Mouse (Mus musculus) heart, embryonic 11.5 days (tissue): ENCODE results near the gene Dlx4. TPM values are rescaled to one million over a fixed set of nuclear protein-coding genes. Genes with fewer than 3 reads are reported as not detected.

Experiments used
- ATAC-seq: fragments of 200-750 bp; cut with Nextera tagmentation; replicated peaks from 2 replicates; pipeline ENCODE4 v1.8.0; 2017; ENCODE audit warnings: moderate library complexity; ENCODE audit not compliant: insufficient number of reproducible peaks, low FRiP score, low TSS enrichment
- H3K27ac ChIP-seq: fragments of 300-500 bp; sonication (generic); 2 replicates; pipeline ENCODE4 v1.5.1; 2014; ENCODE audit warnings: mild to moderate bottlenecking, low read depth, low read length
- H3K27me3 ChIP-seq: fragments of 300-500 bp; sonication (generic); 2 replicates; pipeline ENCODE4 v1.6.1; 2014; ENCODE audit warnings: mild to moderate bottlenecking, low read length, mixed read lengths; ENCODE audit not compliant: control insufficient read depth, insufficient read depth
- H3K36me3 ChIP-seq: fragments of 300-500 bp; sonication (generic); 2 replicates; pipeline ENCODE4 v1.6.1; 2014; ENCODE audit warnings: mild to moderate bottlenecking, low read length, moderate library complexity, mixed read lengths; ENCODE audit not compliant: control insufficient read depth, insufficient read depth
- H3K4me1 ChIP-seq: fragments of 300-500 bp; sonication (generic); 2 replicates; pipeline ENCODE4 v1.6.1; 2014; ENCODE audit warnings: low read length; ENCODE audit not compliant: control insufficient read depth, insufficient read depth
- H3K4me2 ChIP-seq: fragments of 300-500 bp; sonication (generic); 2 replicates; pipeline ENCODE4 v1.6.1; 2014; ENCODE audit warnings: mild to moderate bottlenecking, moderate library complexity
- H3K4me3 ChIP-seq: fragments of 300-500 bp; sonication (generic); 2 replicates; pipeline ENCODE4 v1.5.1; 2014; ENCODE audit warnings: low read depth, low read length
- H3K9ac ChIP-seq: fragments of 300-500 bp; sonication (generic); 2 replicates; pipeline ENCODE4 v1.6.1; 2014; ENCODE audit warnings: mild to moderate bottlenecking, low read depth, low read length, moderate library complexity
- H3K9me3 ChIP-seq: fragments of 300-500 bp; sonication (generic); replicated peaks from 2 replicates; pipeline ENCODE4 v1.6.1; 2016; ENCODE audit warnings: low read length; ENCODE audit not compliant: control insufficient read depth
- WGBS: fragments of 180-500 bp; shearing (Covaris S2); extraction: QIAGEN DNeasy Blood & Tissue Kit; methylation state at CpG from one replicate; pipeline ENCODE4 v1.1.7; 2014; ENCODE audit not compliant: insufficient replicate concordance; 5-methylcytosine and 5-hydroxymethylcytosine counted together
- polyA plus RNA-seq: library from polyadenylated mRNA; unstranded; fragments of >200 nt; fragmentation: Nextera tagmentation; extraction: Ambion mirVana; gene quantifications from 2 replicates; pipeline ENCODE4 v1.2.1, GENCODE M21; 2014

The Dlx4 gene
- polyA plus RNA-seq, 1 experiment from 2014 or later = not detected

DNA sequence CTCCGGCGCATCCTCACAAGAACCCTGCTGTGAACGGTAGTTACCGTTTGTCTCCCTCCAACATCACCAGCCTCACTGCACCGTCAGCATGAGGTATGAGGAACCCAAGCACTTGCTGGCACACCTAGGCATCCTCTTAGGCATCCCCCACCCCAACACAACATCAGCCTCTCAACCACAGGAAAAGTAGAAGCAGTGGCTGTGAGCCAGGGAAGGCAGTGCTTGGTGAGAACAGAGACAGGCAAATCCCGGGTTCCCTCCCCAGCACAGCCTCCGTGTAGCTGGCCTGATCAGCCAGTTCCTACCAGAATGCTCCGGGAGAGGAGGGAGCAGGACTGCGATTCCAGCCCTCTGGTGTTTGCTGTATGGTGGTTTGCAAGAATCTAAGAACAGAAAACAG, 2.7 kb upstream of the Dlx4 start:
- Histone ChIP-seq H3K4me1 (peaks cover 13% of the 10 kb centered on the region), H3K27me3 (peaks cover 96% of the 10 kb centered on the region), H3K9me3 (no peaks in the 10 kb centered on the region), H3K4me2 (no peak overlapping the region), H3K4me3 (no peak overlapping the region), H3K9ac (no peak overlapping the region), H3K36me3 (no peaks in the 10 kb centered on the region), H3K27ac (no peak overlapping the region)
- ATAC-seq = no peak
- WGBS = 3% methylated on average over 9 of the region's 9 CpGs

DNA sequence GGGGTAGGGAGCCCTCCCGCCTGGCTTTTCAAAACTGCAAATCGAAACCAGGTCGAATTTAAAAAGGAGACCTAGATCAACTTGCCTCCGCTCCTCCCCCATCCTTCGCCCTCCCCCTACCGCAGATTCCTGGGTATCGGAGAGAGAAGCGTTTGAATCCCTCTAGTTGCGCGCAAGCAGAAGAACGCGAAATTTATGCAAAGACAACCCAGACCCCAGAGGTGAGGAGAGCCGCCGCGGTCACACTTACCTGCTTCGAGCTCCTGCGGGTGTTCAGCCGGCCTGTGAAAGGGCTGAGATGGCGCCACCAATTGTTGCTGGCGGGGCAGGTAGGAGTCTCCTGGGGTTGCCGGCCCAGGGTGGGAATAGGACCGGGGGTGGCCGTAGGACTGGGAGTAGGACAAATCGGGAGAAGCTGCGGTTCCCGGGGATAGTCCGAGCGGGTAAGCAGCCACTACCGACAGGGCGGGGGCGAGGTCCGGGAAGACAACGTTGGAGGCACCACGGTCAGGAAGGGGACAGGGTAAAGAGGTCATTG, 1.0 kb downstream of the Dlx4 start:
- no peaks in the 10 kb centered on the region for H3K36me3 ChIP-seq
- peak overlapping the region; percentile 93 for H3K4me2 ChIP-seq
- no peak overlapping the region for H3K9ac ChIP-seq
- H3K4me1 ChIP-seq = peaks cover 20% of the 10 kb centered on the region
- no peak overlapping the region for H3K27ac ChIP-seq
- WGBS = under 1% methylated on average over 34 of the region's 34 CpGs
- H3K4me3 ChIP-seq = peak overlapping the region; percentile 52
- H3K9me3 ChIP-seq = no peaks in the 10 kb centered on the region
- H3K27me3 ChIP-seq = peaks cover 99% of the 10 kb centered on the region
- ATAC-seq = no peak

DNA sequence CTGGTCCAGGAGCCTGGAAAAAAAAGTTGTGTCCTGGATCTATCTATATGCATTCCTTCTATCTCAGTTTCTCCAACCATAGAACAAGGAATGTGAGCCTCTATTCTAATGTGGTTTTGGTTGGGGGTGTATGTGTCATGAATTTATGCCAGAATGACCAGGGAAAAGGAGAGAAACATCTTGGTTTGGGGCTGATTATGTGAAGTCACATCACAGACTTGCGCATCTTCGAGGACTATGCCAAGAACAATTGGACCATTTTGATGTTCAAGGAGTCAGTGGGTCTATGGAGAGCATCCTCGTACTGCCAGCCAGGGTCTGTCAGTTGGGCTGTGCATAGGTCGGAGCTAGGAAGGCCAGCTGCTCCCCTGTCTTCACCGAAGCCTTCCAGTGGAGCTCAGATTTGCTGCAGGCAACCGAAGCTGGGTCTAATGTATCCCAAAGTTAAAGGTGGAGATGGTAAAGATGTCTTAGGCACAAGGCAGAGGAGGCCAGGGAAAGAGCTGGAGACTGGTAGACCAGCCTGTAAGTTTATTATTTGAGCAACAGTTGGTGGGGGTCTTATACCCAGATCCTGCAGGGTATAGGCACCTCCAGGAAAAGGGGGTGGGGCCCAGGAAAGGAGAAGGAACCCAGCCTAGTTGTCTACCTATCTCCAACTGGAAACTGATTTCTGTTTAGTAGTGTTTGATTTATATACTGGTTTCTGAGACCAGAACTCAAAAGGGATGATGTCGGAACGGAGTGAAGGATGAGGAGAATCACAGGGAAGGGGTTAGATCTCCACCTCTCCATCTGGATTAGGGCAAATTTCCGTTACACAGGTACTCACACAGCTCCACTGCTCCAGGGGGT, 1.7 kb downstream of the Dlx4 start:
- Histone ChIP-seq H3K9ac (no peak overlapping the region), H3K4me3 (peak overlapping the region; percentile 52), H3K4me1 (peaks cover 20% of the 10 kb centered on the region), H3K4me2 (peak overlapping the region; percentile 93), H3K27ac (no peak overlapping the region), H3K9me3 (no peaks in the 10 kb centered on the region), H3K27me3 (peaks cover 99% of the 10 kb centered on the region), H3K36me3 (no peaks in the 10 kb centered on the region)
- 10% methylated on average over 9 of the region's 9 CpGs for WGBS
- ATAC-seq = no peak

DNA sequence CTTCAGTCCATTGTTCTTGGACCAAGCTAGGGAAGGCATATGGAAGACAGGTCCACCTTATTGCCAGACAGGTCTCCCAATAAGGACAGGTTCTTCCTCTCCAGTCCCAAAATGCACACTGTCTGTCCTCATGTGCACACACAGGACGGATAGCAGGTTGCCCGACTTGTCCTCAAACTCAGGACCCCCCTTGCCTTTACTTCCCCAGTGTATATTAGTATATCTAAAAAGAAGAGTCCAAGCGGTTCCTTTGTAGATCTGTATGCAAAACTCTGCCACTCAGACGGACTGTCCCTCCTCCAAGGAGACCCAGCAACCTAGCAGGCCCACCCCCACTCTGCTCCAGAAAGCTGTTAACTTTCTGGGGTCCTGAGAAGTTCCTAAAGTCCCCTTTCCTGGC, 2.4 kb downstream of the Dlx4 start:
- ATAC-seq = no peak
- Histone ChIP-seq H3K27me3 (peaks cover 99% of the 10 kb centered on the region), H3K4me2 (no peak overlapping the region), H3K4me3 (no peak overlapping the region), H3K4me1 (peaks cover 20% of the 10 kb centered on the region), H3K36me3 (no peaks in the 10 kb centered on the region), H3K9ac (no peak overlapping the region), H3K27ac (no peak overlapping the region), H3K9me3 (no peaks in the 10 kb centered on the region)
- 5% methylated on average over 4 of the region's 4 CpGs for WGBS

DNA sequence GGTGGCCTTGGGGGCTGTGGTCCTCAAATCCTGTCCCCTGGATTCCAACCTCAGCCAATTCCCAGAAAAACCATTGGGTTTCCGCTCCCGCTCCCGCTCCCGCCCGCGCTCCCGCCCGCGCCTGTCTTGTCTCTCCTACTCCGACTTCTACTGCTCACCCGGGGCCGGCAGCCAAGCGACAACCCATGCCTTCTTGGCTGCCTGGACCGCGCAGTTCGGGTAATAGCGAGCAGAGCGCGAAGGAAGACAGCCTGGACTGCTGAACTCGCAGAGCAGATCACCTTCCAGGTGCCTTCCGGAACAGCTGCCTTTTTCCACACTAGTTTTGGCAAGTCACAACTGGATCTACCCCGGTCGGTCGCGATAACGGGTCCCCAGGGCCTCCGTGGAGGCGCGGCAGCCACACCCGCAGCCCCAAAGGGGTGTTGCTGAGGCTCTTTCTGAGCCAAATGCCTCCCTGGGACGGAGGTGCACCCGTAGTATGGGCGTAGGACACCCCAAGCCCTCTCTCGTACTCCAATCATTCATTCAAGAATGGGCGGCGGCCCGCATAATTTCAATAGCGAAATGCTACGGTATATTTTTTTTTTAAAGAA, 3.0 kb downstream of the Dlx4 start:
- Histone ChIP-seq H3K4me3 (peak overlapping the region; percentile 24; the same call in 1 of the 2 replicates), H3K4me2 (peak overlapping the region; percentile 41), H3K9me3 (no peaks in the 10 kb centered on the region), H3K36me3 (no peaks in the 10 kb centered on the region), H3K27me3 (peaks cover 98% of the 10 kb centered on the region), H3K9ac (no peak overlapping the region), H3K4me1 (peaks cover 20% of the 10 kb centered on the region), H3K27ac (no peak overlapping the region)
- WGBS = 5% methylated on average over 39 of the region's 39 CpGs
- ATAC-seq = no peak

DNA sequence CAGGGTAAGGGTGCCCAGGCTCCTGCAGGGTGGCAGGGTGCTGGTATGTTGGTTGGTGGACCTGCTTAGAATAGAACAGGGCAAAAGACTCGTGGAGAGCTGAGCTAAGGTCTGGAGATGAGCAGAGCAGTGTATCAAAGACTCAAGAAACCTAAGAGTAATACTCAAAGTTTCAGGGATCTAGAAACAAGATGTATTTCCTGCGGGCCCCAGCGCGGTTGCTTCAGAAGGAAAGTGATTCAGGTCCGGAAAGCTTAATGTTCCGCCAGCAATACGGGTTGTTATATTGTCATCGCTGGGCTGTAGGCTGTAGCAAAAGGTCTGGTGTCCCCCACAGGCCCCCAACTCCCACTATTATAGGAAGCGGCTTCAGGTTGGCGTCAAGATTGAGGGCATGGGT, 3.8 kb downstream of the Dlx4 start:
- ATAC-seq = no peak
- H3K4me3 ChIP-seq = no peak overlapping the region
- H3K4me1 ChIP-seq = peaks cover 20% of the 10 kb centered on the region
- no peaks in the 10 kb centered on the region for H3K36me3 ChIP-seq
- H3K4me2 ChIP-seq = no peak overlapping the region
- no peaks in the 10 kb centered on the region for H3K9me3 ChIP-seq
- no peak overlapping the region for H3K27ac ChIP-seq
- no peak overlapping the region for H3K9ac ChIP-seq
- WGBS = 16% methylated on average over 10 of the region's 10 CpGs
- peaks cover 98% of the 10 kb centered on the region for H3K27me3 ChIP-seq

DNA sequence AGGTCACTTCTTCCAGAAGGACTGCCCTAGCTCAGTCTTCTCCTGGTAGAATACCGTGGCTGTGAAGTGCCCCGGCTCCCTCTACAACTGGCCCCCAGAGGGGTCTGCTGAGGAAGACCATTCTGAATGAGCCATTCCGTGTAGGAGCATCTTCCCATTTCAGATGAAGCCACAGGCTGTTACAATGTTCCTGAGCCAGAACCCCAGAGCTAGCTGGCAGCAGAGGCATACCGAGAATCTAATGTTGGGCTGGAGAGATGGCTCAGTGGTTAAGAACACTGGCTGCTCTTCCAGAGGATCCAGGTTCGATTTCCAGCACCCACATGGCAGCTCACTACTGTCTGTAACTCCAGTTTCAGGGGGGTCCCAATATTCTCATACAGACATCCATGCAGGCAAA, 6.2 kb downstream of the Dlx4 start:
- H3K36me3 ChIP-seq = no peaks in the 10 kb centered on the region
- H3K9me3 ChIP-seq = no peaks in the 10 kb centered on the region
- no peak overlapping the region for H3K4me3 ChIP-seq
- no peak overlapping the region for H3K9ac ChIP-seq
- no peak overlapping the region for H3K27ac ChIP-seq
- peaks cover 6% of the 10 kb centered on the region for H3K4me1 ChIP-seq
- no peak for ATAC-seq
- no peak overlapping the region for H3K4me2 ChIP-seq
- H3K27me3 ChIP-seq = peaks cover 87% of the 10 kb centered on the region
- 51% methylated on average over 5 of the region's 5 CpGs for WGBS

DNA sequence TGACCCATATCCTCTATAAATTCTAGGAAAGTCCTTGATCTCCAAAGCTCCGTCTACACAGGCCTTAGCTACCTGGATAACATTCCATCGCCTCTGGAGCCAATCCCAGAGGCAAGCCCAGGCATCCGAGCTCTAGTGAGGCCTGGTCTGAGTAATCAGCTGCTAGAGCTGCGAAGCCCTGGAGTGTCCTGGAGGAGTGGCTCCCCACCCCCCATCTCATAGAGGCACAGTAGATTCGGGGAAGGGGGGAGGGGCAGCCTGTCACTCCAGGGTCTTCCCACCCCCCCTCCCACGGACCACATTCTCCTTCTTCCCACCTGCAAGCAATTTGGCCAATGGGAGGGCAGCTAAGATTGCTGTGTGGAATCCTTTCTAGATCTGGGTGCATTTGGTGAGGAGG, 8.8 kb downstream of the Dlx4 start:
- Histone ChIP-seq H3K4me3 (no peak overlapping the region), H3K36me3 (no peaks in the 10 kb centered on the region), H3K4me1 (no peaks in the 10 kb centered on the region), H3K4me2 (no peak overlapping the region), H3K27me3 (peaks cover 65% of the 10 kb centered on the region), H3K27ac (no peak overlapping the region), H3K9me3 (no peaks in the 10 kb centered on the region), H3K9ac (no peak overlapping the region)
- WGBS = 6% methylated on average over 6 of the region's 6 CpGs
- no peak for ATAC-seq
